8 mouse cellular contexts compared by ENCODE assay signal in genomic region chr9:108461675-108462074, GRCm38 (mm10). TPM values are rescaled to one million over a fixed set of nuclear protein-coding genes. Genes with fewer than 3 reads are reported as not detected.
A peak's percentile ranks its signal among the peaks of the same experiment; 100 is the strongest.
DNase-seq lines count a peak whose midpoint lies in the region; ATAC-seq and TF ChIP-seq lines count a peak whose summit lies in the region.

No protein-coding gene starts in this region.

- H3K9me3 ChIP-seq in lung, postnatal 0 days (ENCODE audit: low read length): no peaks in the 10 kb centered on the region
- H3K9me3 ChIP-seq in forebrain, embryonic 13.5 days (replicated peaks): no peaks in the 10 kb centered on the region
- no peaks in the 10 kb centered on the region for H3K9me3 ChIP-seq in limb, embryonic 14.5 days (ENCODE audit: control insufficient read depth, low read length)
- H3K9me3 ChIP-seq in stomach, embryonic 14.5 days (ENCODE audit: control insufficient read depth, low read depth, low read length): no peaks in the 10 kb centered on the region

- TF ChIP-seq EP300 in lung, postnatal 0 days (IDR thresholded peaks at IDR 0.05): no peak

- peaks cover 21% of the 10 kb centered on the region for H3K36me3 ChIP-seq in lung, postnatal 0 days (ENCODE audit: insufficient read depth, low read length)
- H3K36me3 ChIP-seq in forebrain, embryonic 13.5 days (ENCODE audit: poor library complexity, severe bottlenecking): peaks cover 38% of the 10 kb centered on the region
- peaks cover 42% of the 10 kb centered on the region for H3K36me3 ChIP-seq in limb, embryonic 14.5 days (ENCODE audit: control insufficient read depth, insufficient read depth, low read length)
- H3K36me3 ChIP-seq in stomach, embryonic 14.5 days (ENCODE audit: control insufficient read depth, insufficient read depth, low read length): peaks cover 26% of the 10 kb centered on the region

- H3K4me1 ChIP-seq in lung, postnatal 0 days (ENCODE audit: insufficient read depth, low read depth, low read length): peaks cover 23% of the 10 kb centered on the region
- H3K4me1 ChIP-seq in forebrain, embryonic 13.5 days: peaks cover 18% of the 10 kb centered on the region
- H3K4me1 ChIP-seq in limb, embryonic 14.5 days (ENCODE audit: control insufficient read depth, insufficient read depth, low read length): peaks cover 7% of the 10 kb centered on the region
- peaks cover 18% of the 10 kb centered on the region; the same call in 1 of the 2 replicates for H3K4me1 ChIP-seq in stomach, embryonic 14.5 days (ENCODE audit: control insufficient read depth, insufficient read depth, low read length)

- WGBS in lung, postnatal 0 days: 75% methylated on average over 5 of the region's 5 CpGs
- 90% methylated on average over 5 of the region's 5 CpGs for WGBS in forebrain, embryonic 13.5 days
- 89% methylated on average over 5 of the region's 5 CpGs for WGBS in limb, embryonic 14.5 days
- WGBS in stomach, embryonic 14.5 days: 78% methylated on average over 5 of the region's 5 CpGs

- peak overlapping the region; percentile 72 for H3K4me2 ChIP-seq in lung, postnatal 0 days (replicated peaks; ENCODE audit: low read depth, low read length)
- peak overlapping the region; percentile 85 for H3K4me2 ChIP-seq in forebrain, embryonic 13.5 days
- peak overlapping the region; percentile 90 for H3K4me2 ChIP-seq in limb, embryonic 14.5 days (replicated peaks; ENCODE audit: low read depth, low read length, severe bottlenecking)
- peak overlapping the region; percentile 68 for H3K4me2 ChIP-seq in stomach, embryonic 14.5 days (replicated peaks; ENCODE audit: low read depth, low read length)

- no peak for DNase-seq in lung, postnatal 0 days (ENCODE audit: low spot score)
- DNase-seq in lung, postnatal 36 days: no peak
- no peak for DNase-seq in limb, embryonic 14.5 days (ENCODE audit: low spot score)
- no peak for DNase-seq in urinary bladder, adult 2 months (ENCODE audit: low spot score)
- DNase-seq in thymus, postnatal 14 days: no peak

- H3K4me3 ChIP-seq in lung, postnatal 0 days (ENCODE audit: low read depth, low read length): peak overlapping the region; percentile 95
- H3K4me3 ChIP-seq in forebrain, embryonic 13.5 days: peak overlapping the region; percentile 85
- H3K4me3 ChIP-seq in limb, embryonic 14.5 days (replicated peaks; ENCODE audit: low read length): peak overlapping the region; percentile 92
- H3K4me3 ChIP-seq in stomach, embryonic 14.5 days (ENCODE audit: low read depth, low read length): peak overlapping the region; percentile 94

- TF ChIP-seq CTCF in lung, postnatal 0 days (IDR thresholded peaks at IDR 0.05): no peak

- H3K27me3 ChIP-seq in lung, postnatal 0 days (replicated peaks; ENCODE audit: insufficient read depth, low read length): no peaks in the 10 kb centered on the region
- no peaks in the 10 kb centered on the region for H3K27me3 ChIP-seq in forebrain, embryonic 13.5 days
- no peaks in the 10 kb centered on the region for H3K27me3 ChIP-seq in limb, embryonic 14.5 days (ENCODE audit: control insufficient read depth, insufficient read depth, low read length)
- H3K27me3 ChIP-seq in stomach, embryonic 14.5 days (ENCODE audit: control insufficient read depth, insufficient read depth, low read length): no peaks in the 10 kb centered on the region

- ATAC-seq in lung, postnatal 0 days: no peak
- no peak for ATAC-seq in forebrain, embryonic 13.5 days
- ATAC-seq in limb, embryonic 14.5 days (ENCODE audit: low FRiP score, low read depth): no peak
- ATAC-seq in stomach, embryonic 14.5 days (ENCODE audit: insufficient number of reproducible peaks, insufficient read depth, low FRiP score, low read depth): no peak
- no peak for ATAC-seq in activated CD4-positive, CD25-positive, alpha-beta regulatory T cell, adult 4 months

- no peak for TF ChIP-seq POLR2A in limb, embryonic 14.5 days (IDR thresholded peaks at IDR 0.05; ENCODE audit: borderline replicate concordance, extremely low read depth, insufficient read depth, insufficient read length)

- no peak overlapping the region for H3K9ac ChIP-seq in lung, postnatal 0 days (replicated peaks; ENCODE audit: low read depth)
- H3K9ac ChIP-seq in forebrain, embryonic 13.5 days: peak overlapping the region; percentile 79
- H3K9ac ChIP-seq in limb, embryonic 14.5 days (ENCODE audit: low read depth, low read length, severe bottlenecking): peak overlapping the region; percentile 84
- H3K9ac ChIP-seq in stomach, embryonic 14.5 days (replicated peaks; ENCODE audit: low read depth, low read length): no peak overlapping the region; the same call in 1 of the 2 replicates

- peak overlapping the region; percentile 98 for H3K27ac ChIP-seq in lung, postnatal 0 days (ENCODE audit: low read length)
- H3K27ac ChIP-seq in forebrain, embryonic 13.5 days: no peak overlapping the region
- H3K27ac ChIP-seq in limb, embryonic 14.5 days (replicated peaks; ENCODE audit: low read depth, low read length): no peak overlapping the region
- peak overlapping the region; percentile 96 for H3K27ac ChIP-seq in stomach, embryonic 14.5 days (ENCODE audit: low read length)

RNA-seq across cellular contexts. Expression of gene Klhdc8b, which starts 0.3 kb away (rescaled TPM):
- polyA plus RNA-seq in lung, postnatal 0 days (2015; fragmentation: Nextera tagmentation; extraction: Ambion mirVana): 60.5 and 77.6 TPM in 2 replicates
- 54.1 and 63.9 TPM in 2 replicates for polyA plus RNA-seq in forebrain, embryonic 13.5 days (2015; fragmentation: Nextera tagmentation; extraction: Ambion mirVana)
- 43.1 and 60.6 TPM in 2 replicates for polyA plus RNA-seq in limb, embryonic 14.5 days (2012; rRNA removed)
- polyA plus RNA-seq in limb, embryonic 14.5 days (2014; fragmentation: Nextera tagmentation; extraction: Ambion mirVana): 27.7 and 32.2 TPM in 2 replicates
- 64.0 and 64.9 TPM in 2 replicates for polyA plus RNA-seq in stomach, embryonic 14.5 days (2014; fragmentation: Nextera tagmentation; extraction: Ambion mirVana)
- polyA plus RNA-seq in urinary bladder, adult 2 months (2012; rRNA removed): 83.4 and 103 TPM in 2 replicates
- 1 to 10 TPM; 1.6 to 2.1 TPM for polyA plus RNA-seq in activated CD4-positive, CD25-positive, alpha-beta regulatory T cell, adult 4 months (2017; shearing (Covaris generic))

RNA-seq across cellular contexts. Expression of gene Ccdc71, which starts 1.3 kb away (rescaled TPM):
- 42.1 and 44.3 TPM in 2 replicates for polyA plus RNA-seq in lung, postnatal 0 days (2015; fragmentation: Nextera tagmentation; extraction: Ambion mirVana)
- 50.1 and 53.8 TPM in 2 replicates for polyA plus RNA-seq in forebrain, embryonic 13.5 days (2015; fragmentation: Nextera tagmentation; extraction: Ambion mirVana)
- polyA plus RNA-seq in limb, embryonic 14.5 days (2012; rRNA removed): 29.2 and 34.4 TPM in 2 replicates
- 45.4 and 49.8 TPM in 2 replicates for polyA plus RNA-seq in limb, embryonic 14.5 days (2014; fragmentation: Nextera tagmentation; extraction: Ambion mirVana)
- 48.2 and 49.9 TPM in 2 replicates for polyA plus RNA-seq in stomach, embryonic 14.5 days (2014; fragmentation: Nextera tagmentation; extraction: Ambion mirVana)
- 24.5 and 25.9 TPM in 2 replicates for polyA plus RNA-seq in urinary bladder, adult 2 months (2012; rRNA removed)
- polyA plus RNA-seq in activated CD4-positive, CD25-positive, alpha-beta regulatory T cell, adult 4 months (2017; shearing (Covaris generic)): 10 to 100 TPM; 22.5 to 31.5 TPM

RNA-seq across cellular contexts. Expression of gene Lamb2, which starts 17.9 kb away (rescaled TPM):
- 54.8 and 55.2 TPM in 2 replicates for polyA plus RNA-seq in lung, postnatal 0 days (2015; fragmentation: Nextera tagmentation; extraction: Ambion mirVana)
- polyA plus RNA-seq in forebrain, embryonic 13.5 days (2015; fragmentation: Nextera tagmentation; extraction: Ambion mirVana): 18.7 and 22.9 TPM in 2 replicates
- polyA plus RNA-seq in limb, embryonic 14.5 days (2012; rRNA removed): 214 and 236 TPM in 2 replicates
- polyA plus RNA-seq in limb, embryonic 14.5 days (2014; fragmentation: Nextera tagmentation; extraction: Ambion mirVana): 59.0 and 69.4 TPM in 2 replicates
- polyA plus RNA-seq in stomach, embryonic 14.5 days (2014; fragmentation: Nextera tagmentation; extraction: Ambion mirVana): 38.7 and 43.7 TPM in 2 replicates
- polyA plus RNA-seq in urinary bladder, adult 2 months (2012; rRNA removed): 147 and 181 TPM in 2 replicates
- polyA plus RNA-seq in activated CD4-positive, CD25-positive, alpha-beta regulatory T cell, adult 4 months (2017; shearing (Covaris generic)): under 1 TPM; 0.15 to 0.25 TPM

RNA-seq across cellular contexts. Expression of gene BC048562, which starts 25.4 kb away (rescaled TPM):
- polyA plus RNA-seq in lung, postnatal 0 days (2015; fragmentation: Nextera tagmentation; extraction: Ambion mirVana): not detected in 2 replicates
- not detected in 2 replicates for polyA plus RNA-seq in forebrain, embryonic 13.5 days (2015; fragmentation: Nextera tagmentation; extraction: Ambion mirVana)
- polyA plus RNA-seq in limb, embryonic 14.5 days (2012; rRNA removed): not detected in 2 replicates
- not detected in 2 replicates for polyA plus RNA-seq in limb, embryonic 14.5 days (2014; fragmentation: Nextera tagmentation; extraction: Ambion mirVana)
- not detected in 2 replicates for polyA plus RNA-seq in stomach, embryonic 14.5 days (2014; fragmentation: Nextera tagmentation; extraction: Ambion mirVana)
- not detected in 2 replicates for polyA plus RNA-seq in urinary bladder, adult 2 months (2012; rRNA removed)
- polyA plus RNA-seq in activated CD4-positive, CD25-positive, alpha-beta regulatory T cell, adult 4 months (2017; shearing (Covaris generic)): not detected

RNA-seq across cellular contexts. Expression of gene Usp19, which starts 28.7 kb away (rescaled TPM):
- 37.1 and 39.4 TPM in 2 replicates for polyA plus RNA-seq in lung, postnatal 0 days (2015; fragmentation: Nextera tagmentation; extraction: Ambion mirVana)
- 69.7 and 80.6 TPM in 2 replicates for polyA plus RNA-seq in forebrain, embryonic 13.5 days (2015; fragmentation: Nextera tagmentation; extraction: Ambion mirVana)
- polyA plus RNA-seq in limb, embryonic 14.5 days (2012; rRNA removed): 160 and 219 TPM in 2 replicates
- 59.3 and 66.4 TPM in 2 replicates for polyA plus RNA-seq in limb, embryonic 14.5 days (2014; fragmentation: Nextera tagmentation; extraction: Ambion mirVana)
- 49.5 and 54.4 TPM in 2 replicates for polyA plus RNA-seq in stomach, embryonic 14.5 days (2014; fragmentation: Nextera tagmentation; extraction: Ambion mirVana)
- 133 and 144 TPM in 2 replicates for polyA plus RNA-seq in urinary bladder, adult 2 months (2012; rRNA removed)
- 10 to 100 TPM; 14.6 to 18.3 TPM for polyA plus RNA-seq in activated CD4-positive, CD25-positive, alpha-beta regulatory T cell, adult 4 months (2017; shearing (Covaris generic))

Comparison
In these comparisons a context has a peak if more than half of its experiments do, and no peak if none do; other contexts are left out.
1. H3K27ac ChIP-seq: peak in lung, postnatal 0 days (single experiment) and stomach, embryonic 14.5 days (single experiment); none in forebrain, embryonic 13.5 days (single experiment) and limb, embryonic 14.5 days (single experiment).
2. H3K9ac ChIP-seq: peak in forebrain, embryonic 13.5 days (single experiment) and limb, embryonic 14.5 days (single experiment); none in lung, postnatal 0 days (single experiment) and stomach, embryonic 14.5 days (single experiment).
3. RNA of gene Klhdc8b, which starts 0.3 kb away (polyA plus RNA-seq): 83.4 to 103 TPM in urinary bladder, adult 2 months, 64.0 to 64.9 TPM in stomach, embryonic 14.5 days, 60.5 to 77.6 TPM in lung, postnatal 0 days, 54.1 to 63.9 TPM in forebrain, embryonic 13.5 days and 27.7 to 60.6 TPM in limb, embryonic 14.5 days; 1.6 to 2.1 TPM in activated CD4-positive, CD25-positive, alpha-beta regulatory T cell, adult 4 months; every median in the first group is over 4 times any median in the second.
4. RNA of gene Lamb2, which starts 17.9 kb away (polyA plus RNA-seq): 59.0 to 236 TPM in limb, embryonic 14.5 days, 147 to 181 TPM in urinary bladder, adult 2 months, 54.8 to 55.2 TPM in lung, postnatal 0 days, 38.7 to 43.7 TPM in stomach, embryonic 14.5 days and 18.7 to 22.9 TPM in forebrain, embryonic 13.5 days; 0.15 to 0.25 TPM in activated CD4-positive, CD25-positive, alpha-beta regulatory T cell, adult 4 months; every median in the first group is over 10 times any median in the second.
5. Peak in every context shown above with its lines, with median percentiles within 50 percentile points of each other: H3K4me2 ChIP-seq and H3K4me3 ChIP-seq.